Mouse (Mus musculus) MEL (cell line): ENCODE data around the gene Fuz. TPM values are rescaled to one million over a fixed set of nuclear protein-coding genes. Genes with fewer than 3 reads are reported as not detected.

ENCODE experiments used
- DNase-seq: peaks from one replicate; pipeline ENCODE4 v3.0.0; 2011; ENCODE audit warnings: low read depth, low spot score
- H3K27ac ChIP-seq: 2 replicates; pipeline ENCODE4 v1.5.1; 2012; ENCODE audit warnings: low read depth, mild to moderate bottlenecking, control low read depth, low read length, moderate library complexity; ENCODE audit not compliant: control insufficient read depth
- H3K27me3 ChIP-seq, 2 experiments: fragments of 150-350 bp in 1 of 2; sonication (generic) in 1 of 2; 2 replicates each; pipeline ENCODE4 v1.6.1; 2012; ENCODE audit warnings: low read length in 2 of 2, mild to moderate bottlenecking in 2 of 2, improper control_type of control experiment in 1 of 2, moderate library complexity in 1 of 2; ENCODE audit not compliant: insufficient read depth in 2 of 2, control insufficient read depth in 1 of 2
- H3K36me3 ChIP-seq, 2 experiments: 2 replicates each; pipeline ENCODE4 v1.6.1; 2012 to 2014; ENCODE audit warnings: low read length in 2 of 2, improper control_type of control experiment in 1 of 2, inconsistent platforms in 1 of 2, mild to moderate bottlenecking in 1 of 2; ENCODE audit not compliant: insufficient read depth in 2 of 2, control insufficient read depth in 1 of 2
- H3K4me1 ChIP-seq, 2 experiments: fragments of 150-350 bp in 1 of 2; sonication (generic) in 1 of 2; 2 replicates each; pipeline ENCODE4 v1.6.1; 2012; ENCODE audit warnings: low read length in 2 of 2, improper control_type of control experiment in 1 of 2, mild to moderate bottlenecking in 1 of 2; ENCODE audit not compliant: insufficient read depth in 2 of 2, control insufficient read depth in 1 of 2
- H3K4me3 ChIP-seq, 2 experiments: fragments of 150-350 bp in 1 of 2; sonication (generic) in 1 of 2; 2 replicates each; pipeline ENCODE4 v1.5.1; 2012; ENCODE audit warnings: low read depth in 2 of 2, low read length in 2 of 2, mild to moderate bottlenecking in 2 of 2, moderate library complexity in 2 of 2, control low read depth in 1 of 2, improper control_type of control experiment in 1 of 2; ENCODE audit not compliant: control insufficient read depth in 1 of 2, insufficient read depth in 1 of 2
- H3K79me2 ChIP-seq: 2 replicates; pipeline ENCODE4 v1.6.1; 2012; ENCODE audit warnings: mild to moderate bottlenecking, low read length, moderate library complexity; ENCODE audit not compliant: control insufficient read depth, poor library complexity, insufficient read depth
- H3K9ac ChIP-seq: 2 replicates; pipeline ENCODE4 v1.6.1; 2012; ENCODE audit warnings: low read depth, mild to moderate bottlenecking, control low read depth, low read length, moderate library complexity; ENCODE audit not compliant: control insufficient read depth, poor library complexity, severe bottlenecking
- H3K9me3 ChIP-seq: fragments of 150-350 bp; sonication (generic); replicated peaks from 2 replicates; pipeline ENCODE4 v1.6.1; 2012; ENCODE audit warnings: mild to moderate bottlenecking, low read length, improper control_type of control experiment, moderate library complexity; ENCODE audit not compliant: insufficient read depth
- CHD1 ChIP-seq: IDR thresholded peaks from 2 replicates; pipeline ENCODE4 v1.6.1; 2012; ENCODE audit warnings: low read depth, mild to moderate bottlenecking, inconsistent platforms, low read length, improper control_type of control experiment
- CHD2 ChIP-seq: IDR thresholded peaks from 2 replicates; pipeline ENCODE4 v1.6.1; 2011; ENCODE audit warnings: low read length, improper control_type of control experiment
- CTCF ChIP-seq, 3 experiments: IDR thresholded peaks in 2 of 3; conservative IDR thresholded peaks in 1 of 3; 2 replicates each; pipeline ENCODE4 v1.5.1; 2011 to 2012; ENCODE audit warnings: low read length in 3 of 3, low read depth in 2 of 3, mild to moderate bottlenecking in 2 of 3, improper control_type of control experiment in 1 of 3, inconsistent platforms in 1 of 3, mixed read lengths in 1 of 3, moderate library complexity in 1 of 3; ENCODE audit not compliant: control insufficient read depth in 1 of 3, insufficient read depth in 1 of 3, poor library complexity in 1 of 3, severe bottlenecking in 1 of 3
- E2F4 ChIP-seq: IDR thresholded peaks from 2 replicates; pipeline ENCODE4 v1.6.1; 2011; ENCODE audit warnings: low read depth, low read length, improper control_type of control experiment, borderline replicate concordance
- GABPA ChIP-seq: IDR thresholded peaks from 2 replicates; pipeline ENCODE4 v1.6.1; 2012; ENCODE audit warnings: low read depth, mild to moderate bottlenecking, inconsistent platforms, low read length, improper control_type of control experiment, moderate library complexity
- HCFC1 ChIP-seq: IDR thresholded peaks from 2 replicates; pipeline ENCODE4 v1.6.1; 2012; ENCODE audit warnings: low read depth, mild to moderate bottlenecking, inconsistent platforms, low read length, improper control_type of control experiment, moderate library complexity
- MEF2A ChIP-seq: IDR thresholded peaks from 2 replicates; pipeline ENCODE4 v1.6.1; 2014; ENCODE audit warnings: low read depth, mild to moderate bottlenecking, inconsistent platforms, low read length, improper control_type of control experiment; ENCODE audit not compliant: poor library complexity, insufficient replicate concordance, severe bottlenecking; ENCODE audit errors: extremely low read depth
- MXI1 ChIP-seq: IDR thresholded peaks from 2 replicates; pipeline ENCODE4 v1.6.1; 2011; ENCODE audit warnings: mild to moderate bottlenecking, low read depth, low read length, improper control_type of control experiment
- MYC ChIP-seq: IDR thresholded peaks from 2 replicates; pipeline ENCODE4 v1.6.1; 2011; ENCODE audit warnings: low read depth, mild to moderate bottlenecking, low read length, improper control_type of control experiment, moderate library complexity
- POLR2AphosphoS5 ChIP-seq: IDR thresholded peaks from 2 replicates; pipeline ENCODE4 v1.6.1; 2012; ENCODE audit warnings: low read depth, borderline replicate concordance, mild to moderate bottlenecking, inconsistent platforms, low read length, moderate library complexity, mixed read lengths
- RAD21 ChIP-seq: IDR thresholded peaks from 2 replicates; pipeline ENCODE4 v1.6.1; 2011; ENCODE audit warnings: mild to moderate bottlenecking, low read depth, low read length, improper control_type of control experiment
- SMC3 ChIP-seq: IDR thresholded peaks from 2 replicates; pipeline ENCODE4 v1.6.1; 2011; ENCODE audit warnings: low read depth, low read length, improper control_type of control experiment
- TBP ChIP-seq: IDR thresholded peaks from 2 replicates; pipeline ENCODE4 v1.8.0; 2011; ENCODE audit warnings: low read depth, low read length, improper control_type of control experiment
- USF2 ChIP-seq, 2 experiments: IDR thresholded peaks; 2 replicates each; pipeline ENCODE4 v1.6.1; 2011 to 2012; ENCODE audit warnings: improper control_type of control experiment in 2 of 2, low read length in 2 of 2, borderline replicate concordance in 1 of 2, inconsistent platforms in 1 of 2, low read depth in 1 of 2, mild to moderate bottlenecking in 1 of 2; ENCODE audit not compliant: insufficient read depth in 1 of 2
- ZC3H11A ChIP-seq: IDR thresholded peaks from 2 replicates; pipeline ENCODE4 v1.6.1; 2012; ENCODE audit warnings: low read depth, mild to moderate bottlenecking, inconsistent platforms, low read length, improper control_type of control experiment
- ZKSCAN1 ChIP-seq: IDR thresholded peaks from 2 replicates; pipeline ENCODE4 v1.6.1; 2012; ENCODE audit warnings: low read depth, mild to moderate bottlenecking, inconsistent platforms, low read length, improper control_type of control experiment, moderate library complexity
- ZMIZ1 ChIP-seq: IDR thresholded peaks from 2 replicates; pipeline ENCODE4 v1.6.1; 2012; ENCODE audit warnings: low read depth, mild to moderate bottlenecking, inconsistent platforms, low read length, improper control_type of control experiment, moderate library complexity
- polyA plus RNA-seq, 2 experiments: library from polyadenylated mRNA; stranded (reverse) in 1 of 2; unstranded in 1 of 2; fragments of >175 nt in 1 of 2; fragments of >200 nt in 1 of 2; gene quantifications; 2 replicates each; pipeline versions ENCODE4 v1.2.1 to v1.2.4; 2012; ENCODE audit warnings: low replicate concordance in 2 of 2, low read depth in 1 of 2; ENCODE audit not compliant: insufficient read length in 2 of 2, insufficient read depth in 1 of 2, missing spikeins in 1 of 2
- total RNA-seq: library from RNA; depleted of rRNA; stranded (reverse); fragments of 300-350 nt; gene quantifications from 2 replicates; pipeline ENCODE4 v1.2.3, GENCODE M21; 2012

The Fuz gene
- total and polyA plus RNA-seq, 3 experiments: 9.4 to 18.1 TPM; not detected in 1

- Histone ChIP-seq H3K4me1 (peaks cover 0 to 14% of the 10 kb centered on the region in 2 experiments; a peak in 2 of 4 replicates), H3K27ac (no peak overlapping the region), H3K36me3 (peaks cover 2 to 4% of the 10 kb centered on the region in 2 experiments; a peak in 2 of 4 replicates), H3K4me3 (no peak overlapping the region), H3K27me3 (no peaks in the 10 kb centered on the region), H3K9me3 (no peaks in the 10 kb centered on the region), H3K79me2 (peaks cover 23% of the 10 kb centered on the region), H3K9ac (no peak overlapping the region)
- no peak for TF ChIP-seq ZKSCAN1
- no peak for TF ChIP-seq POLR2AphosphoS5
- TF ChIP-seq RAD21: no peak
- no peak for DNase-seq
These were observed 8.9 kb upstream of the Fuz start for GRCm38 (mm10) chr7:44886964-44887363.

GRCm38 (mm10) chr7:44888256-44889105, 7.4 kb upstream of the Fuz start:
- peaks cover 2 to 4% of the 10 kb centered on the region in 2 experiments; a peak in 3 of 4 replicates for H3K36me3 ChIP-seq
- TF ChIP-seq GABPA (no peak), CTCF (IDR thresholded peaks at IDR 0.05 in 2 of 3, conservative IDR thresholded peaks at IDR 0.05 in 1 of 3; ENCODE audit: control insufficient read depth in 1 of 3, insufficient read depth in 1 of 3, low read depth in 2 of 3, low read length in 3 of 3, poor library complexity in 1 of 3, severe bottlenecking in 1 of 3) (no peak), POLR2AphosphoS5 (no peak)
- H3K9ac ChIP-seq: no peak overlapping the region
- no peak overlapping the region for H3K4me3 ChIP-seq
- H3K4me1 ChIP-seq: peaks cover 0 to 16% of the 10 kb centered on the region in 2 experiments; a peak in 2 of 4 replicates
- no peaks in the 10 kb centered on the region for H3K9me3 ChIP-seq
- no peak overlapping the region for H3K27ac ChIP-seq
- no peaks in the 10 kb centered on the region for H3K27me3 ChIP-seq
- H3K79me2 ChIP-seq: peaks cover 25% of the 10 kb centered on the region
- no peak for DNase-seq

GRCm38 (mm10) chr7:44890180-44890579, 5.7 kb upstream of the Fuz start:
- no peak for DNase-seq
- Histone ChIP-seq H3K9ac (no peak overlapping the region), H3K4me1 (peaks cover 0 to 19% of the 10 kb centered on the region in 2 experiments; a peak in 2 of 4 replicates), H3K79me2 (peaks cover 25% of the 10 kb centered on the region), H3K4me3 (no peak overlapping the region), H3K9me3 (no peaks in the 10 kb centered on the region), H3K27ac (no peak overlapping the region), H3K36me3 (peaks cover 2 to 7% of the 10 kb centered on the region in 2 experiments; a peak in 3 of 4 replicates), H3K27me3 (no peaks in the 10 kb centered on the region)
- no peak for TF ChIP-seq SMC3
- TF ChIP-seq CHD2: no peak
- no peak for TF ChIP-seq USF2 (IDR thresholded peaks at IDR 0.05; ENCODE audit: borderline replicate concordance in 1 of 2, insufficient read depth in 1 of 2, low read depth in 1 of 2, low read length in 2 of 2)
- no peak for TF ChIP-seq ZC3H11A
- no peak for TF ChIP-seq MXI1
- TF ChIP-seq HCFC1: no peak
- no peak for TF ChIP-seq CHD1
- no peak for TF ChIP-seq TBP
- TF ChIP-seq ZMIZ1: no peak
- TF ChIP-seq GABPA: no peak
- no peak for TF ChIP-seq MYC
- TF ChIP-seq MEF2A: no peak
- TF ChIP-seq E2F4: no peak
- TF ChIP-seq RAD21: no peak
